Mouse (Mus musculus) midbrain, embryonic 12.5 days (tissue): ENCODE measurements around the gene Col24a1. TPM values are rescaled to one million over a fixed set of nuclear protein-coding genes. Genes with fewer than 3 reads are reported as not detected.
"Not testable (repeated sequence)": the region's sequence is repeated elsewhere in the genome, so short reads cannot be mapped to it uniquely, and the experiment has no call there.

ENCODE experiments used
- ATAC-seq: fragments of 200-750 bp; cut with Nextera tagmentation; 2 replicates; pipeline ENCODE4 v1.8.0; 2017; ENCODE audit warnings: low read depth, moderate TSS enrichment, moderate library complexity; ENCODE audit not compliant: low FRiP score
- H3K27ac ChIP-seq: fragments of 300-500 bp; sonication (generic); replicated peaks from 2 replicates; pipeline ENCODE4 v1.5.1; 2016; ENCODE audit warnings: mild to moderate bottlenecking
- H3K27me3 ChIP-seq: fragments of 300-500 bp; sonication (generic); 2 replicates; pipeline ENCODE4 v1.6.1; 2016; ENCODE audit warnings: mild to moderate bottlenecking
- H3K36me3 ChIP-seq: fragments of 300-500 bp; sonication (generic); 2 replicates; pipeline ENCODE4 v1.6.1; 2016
- H3K4me1 ChIP-seq: fragments of 300-500 bp; sonication (generic); 2 replicates; pipeline ENCODE4 v1.6.1; 2016
- H3K4me2 ChIP-seq: fragments of 300-500 bp; sonication (generic); replicated peaks from 2 replicates; pipeline ENCODE4 v1.6.1; 2016; ENCODE audit warnings: mild to moderate bottlenecking, moderate library complexity
- H3K4me3 ChIP-seq: fragments of 300-500 bp; sonication (generic); 2 replicates; pipeline ENCODE4 v1.5.1; 2016; ENCODE audit warnings: mild to moderate bottlenecking
- H3K9ac ChIP-seq: fragments of 300-500 bp; sonication (generic); replicated peaks from 2 replicates; pipeline ENCODE4 v1.6.1; 2016; ENCODE audit warnings: mild to moderate bottlenecking, moderate library complexity
- H3K9me3 ChIP-seq: fragments of 300-500 bp; sonication (generic); 2 replicates; pipeline ENCODE4 v1.6.1; 2016; ENCODE audit warnings: mild to moderate bottlenecking
- WGBS: fragments of 180-500 bp; shearing (Covaris S2); methylation state at CpG from one replicate; pipeline ENCODE4 v1.1.7; 2016; 5-methylcytosine and 5-hydroxymethylcytosine counted together
- polyA plus RNA-seq: library from polyadenylated mRNA; unstranded; fragments of >200 nt; fragmentation: Nextera tagmentation; extraction: Ambion mirVana; gene quantifications from 2 replicates; pipeline ENCODE4 v1.2.1, GENCODE M21; 2016

The Col24a1 gene
- polyA plus RNA-seq, 1 experiment from 2014 or later, result 0.68 TPM

- Histone ChIP-seq H3K4me2 (no peak overlapping the region), H3K36me3 (no peaks in the 10 kb centered on the region), H3K9me3 (no peaks in the 10 kb centered on the region), H3K4me1 (no peaks in the 10 kb centered on the region), H3K4me3 (no peak overlapping the region), H3K27ac (no peak overlapping the region), H3K27me3 (no peaks in the 10 kb centered on the region), H3K9ac (no peak overlapping the region)
- WGBS, result 83% methylated on average over 9 of the region's 9 CpGs
- no peak for ATAC-seq
Measured at GRCm38 (mm10) chr3:145417809-145418208, 125.5 kb downstream of the Col24a1 start.

GRCm38 (mm10) chr3:145420421-145420820 is 128.1 kb downstream of the Col24a1 start:
- no peak overlapping the region for H3K4me2 ChIP-seq
- H3K4me1 ChIP-seq, result no peaks in the 10 kb centered on the region
- no peaks in the 10 kb centered on the region for H3K36me3 ChIP-seq

GRCm38 (mm10) chr3:145422044-145422443 is 129.8 kb downstream of the Col24a1 start:
- Histone ChIP-seq H3K4me3 (no peak overlapping the region), H3K4me2 (no peak overlapping the region), H3K4me1 (no peaks in the 10 kb centered on the region), H3K27me3 (no peaks in the 10 kb centered on the region), H3K9ac (no peak overlapping the region), H3K36me3 (no peaks in the 10 kb centered on the region), H3K27ac (no peak overlapping the region), H3K9me3 (no peaks in the 10 kb centered on the region)
- ATAC-seq, result no peak
- WGBS, result 88% methylated on average over 3 of the region's 3 CpGs

More at GRCm38 (mm10) chr3:145420421-145420820, 128.1 kb downstream of the Col24a1 start:
- ATAC-seq, result no peak
- Histone ChIP-seq H3K4me3 (no peak overlapping the region), H3K27me3 (no peaks in the 10 kb centered on the region), H3K9ac (no peak overlapping the region), H3K9me3 (no peaks in the 10 kb centered on the region), H3K27ac (no peak overlapping the region)
- WGBS, result 72% methylated on average over 2 of the region's 2 CpGs

- Histone ChIP-seq H3K4me3 (no peak overlapping the region), H3K9ac (no peak overlapping the region), H3K4me1 (peaks cover 4% of the 10 kb centered on the region; the same call in 1 of the 2 replicates), H3K27me3 (no peaks in the 10 kb centered on the region), H3K27ac (no peak overlapping the region), H3K9me3 (no peaks in the 10 kb centered on the region), H3K36me3 (no peaks in the 10 kb centered on the region), H3K4me2 (no peak overlapping the region)
- ATAC-seq, result no peak
- WGBS, result 89% methylated on average over 7 of the region's 7 CpGs
Measured at GRCm38 (mm10) chr3:145438352-145438751, 146.1 kb downstream of the Col24a1 start.

- no peak for ATAC-seq
- peaks cover 5% of the 10 kb centered on the region; the same call in 1 of the 2 replicates for H3K4me1 ChIP-seq
- H3K36me3 ChIP-seq, result no peaks in the 10 kb centered on the region
- H3K9me3 ChIP-seq, result no peaks in the 10 kb centered on the region
- WGBS, result 87% methylated on average over 7 of the region's 7 CpGs
- no peak overlapping the region for H3K4me3 ChIP-seq
- no peak overlapping the region for H3K9ac ChIP-seq
- H3K27ac ChIP-seq, result no peak overlapping the region
- no peaks in the 10 kb centered on the region for H3K27me3 ChIP-seq
- H3K4me2 ChIP-seq, result no peak overlapping the region
Measured at GRCm38 (mm10) chr3:145439086-145439485, 146.8 kb downstream of the Col24a1 start.

GRCm38 (mm10) chr3:145440993-145441392 is 148.7 kb downstream of the Col24a1 start:
- H3K27me3 ChIP-seq, result no peaks in the 10 kb centered on the region
- no peak overlapping the region for H3K4me2 ChIP-seq
- H3K9me3 ChIP-seq, result no peaks in the 10 kb centered on the region
- no peak for ATAC-seq
- H3K4me3 ChIP-seq, result no peak overlapping the region
- H3K27ac ChIP-seq, result no peak overlapping the region
- H3K4me1 ChIP-seq, result peaks cover 5% of the 10 kb centered on the region; the same call in 1 of the 2 replicates
- H3K9ac ChIP-seq, result no peak overlapping the region
- H3K36me3 ChIP-seq, result no peaks in the 10 kb centered on the region
- 72% methylated on average over 1 of the region's 1 CpGs for WGBS

GRCm38 (mm10) chr3:145442268-145442667 is 150.0 kb downstream of the Col24a1 start:
- no peaks in the 10 kb centered on the region for H3K9me3 ChIP-seq
- no peak overlapping the region for H3K4me2 ChIP-seq
- peaks cover 5% of the 10 kb centered on the region; the same call in 1 of the 2 replicates for H3K4me1 ChIP-seq
- no peaks in the 10 kb centered on the region for H3K27me3 ChIP-seq
- no peak overlapping the region for H3K27ac ChIP-seq
- no peaks in the 10 kb centered on the region for H3K36me3 ChIP-seq
- WGBS, result 88% methylated on average over 1 of the region's 1 CpGs
- no peak; the same call in 1 of the 2 replicates for ATAC-seq
- no peak overlapping the region for H3K9ac ChIP-seq
- no peak overlapping the region for H3K4me3 ChIP-seq

- H3K4me1 ChIP-seq, ATAC-seq, H3K4me2 ChIP-seq, H3K27me3 ChIP-seq, H3K36me3 ChIP-seq, H3K9ac ChIP-seq, H3K9me3 ChIP-seq, H3K27ac ChIP-seq, H3K4me3 ChIP-seq: not testable (repeated sequence)
- WGBS, result 34% methylated on average over 6 of the region's 6 CpGs
Measured at GRCm38 (mm10) chr3:145443167-145443566, 150.9 kb downstream of the Col24a1 start.

GRCm38 (mm10) chr3:145457039-145457438 is 164.8 kb downstream of the Col24a1 start:
- Histone ChIP-seq H3K4me1 (no peaks in the 10 kb centered on the region), H3K27me3 (no peaks in the 10 kb centered on the region), H3K9me3 (no peaks in the 10 kb centered on the region), H3K4me2 (no peak overlapping the region), H3K36me3 (no peaks in the 10 kb centered on the region), H3K27ac (no peak overlapping the region), H3K4me3 (no peak overlapping the region), H3K9ac (no peak overlapping the region)
- no peak for ATAC-seq
- 72% methylated on average over 5 of the region's 5 CpGs for WGBS

- H3K4me2 ChIP-seq, result no peak overlapping the region
- H3K27ac ChIP-seq, result no peak overlapping the region
- no peaks in the 10 kb centered on the region for H3K36me3 ChIP-seq
- 81% methylated on average over 7 of the region's 7 CpGs for WGBS
- H3K27me3 ChIP-seq, result no peaks in the 10 kb centered on the region
- H3K9ac ChIP-seq, result no peak overlapping the region
- ATAC-seq, result no peak
- H3K9me3 ChIP-seq, result no peaks in the 10 kb centered on the region
- H3K4me3 ChIP-seq, result no peak overlapping the region
- H3K4me1 ChIP-seq, result no peaks in the 10 kb centered on the region
Measured at GRCm38 (mm10) chr3:145462351-145462750, 170.1 kb downstream of the Col24a1 start.

GRCm38 (mm10) chr3:145463731-145464130 is 171.5 kb downstream of the Col24a1 start:
- WGBS, result 72% methylated on average over 2 of the region's 2 CpGs
- Histone ChIP-seq H3K36me3 (no peaks in the 10 kb centered on the region), H3K9ac (no peak overlapping the region), H3K27me3 (no peaks in the 10 kb centered on the region), H3K4me2 (no peak overlapping the region), H3K9me3 (no peaks in the 10 kb centered on the region), H3K4me3 (no peak overlapping the region), H3K4me1 (no peaks in the 10 kb centered on the region), H3K27ac (no peak overlapping the region)
- ATAC-seq, result 0 out of 2 replicates have a peak, but pooled peaks have one; percentile 34

- no peak for ATAC-seq
- no peak overlapping the region for H3K4me3 ChIP-seq
- no peaks in the 10 kb centered on the region for H3K36me3 ChIP-seq
- 0 out of 2 replicates have a peak, but pooled peaks cover 3% of the 10 kb centered on the region for H3K4me1 ChIP-seq
- H3K27ac ChIP-seq, result no peak overlapping the region
- 91% methylated on average over 4 of the region's 4 CpGs for WGBS
- H3K9ac ChIP-seq, result no peak overlapping the region
- H3K9me3 ChIP-seq, result no peaks in the 10 kb centered on the region
- H3K4me2 ChIP-seq, result no peak overlapping the region
- no peaks in the 10 kb centered on the region for H3K27me3 ChIP-seq
Measured at GRCm38 (mm10) chr3:145471094-145471493, 178.8 kb downstream of the Col24a1 start.

- no peak overlapping the region for H3K4me2 ChIP-seq
- H3K4me1 ChIP-seq, result 0 out of 2 replicates have a peak, but pooled peaks cover 3% of the 10 kb centered on the region
- 49% methylated on average over 7 of the region's 7 CpGs for WGBS
- no peaks in the 10 kb centered on the region for H3K9me3 ChIP-seq
- no peaks in the 10 kb centered on the region for H3K36me3 ChIP-seq
- H3K27ac ChIP-seq, result no peak overlapping the region
- no peak overlapping the region for H3K4me3 ChIP-seq
- H3K9ac ChIP-seq, result no peak overlapping the region
- H3K27me3 ChIP-seq, result no peaks in the 10 kb centered on the region
- no peak for ATAC-seq
Measured at GRCm38 (mm10) chr3:145474163-145474562, 181.9 kb downstream of the Col24a1 start.
